ENCODE assay signal across 10 mouse cellular contexts in the genomic region with DNA sequence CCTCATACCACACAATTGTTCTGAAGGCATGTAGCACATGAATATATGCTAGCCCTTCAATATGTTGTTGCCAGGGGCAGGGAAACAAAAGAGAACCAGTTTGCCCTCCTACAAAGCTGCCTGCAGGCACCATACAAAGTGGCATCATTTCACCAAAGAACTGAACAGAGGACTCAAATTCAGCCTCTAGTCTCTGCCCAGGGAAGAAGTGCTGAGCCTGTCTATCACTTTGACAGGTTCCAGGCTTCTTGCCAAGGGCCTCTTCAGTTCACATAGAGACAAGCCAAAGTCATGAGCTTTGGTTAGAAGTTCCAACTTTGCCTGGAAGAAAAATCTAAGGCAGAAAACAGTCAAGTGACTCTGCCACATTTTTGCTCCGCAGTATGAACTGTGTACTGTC.
DNase-seq lines count a peak whose midpoint lies in the region; ATAC-seq and TF ChIP-seq lines count a peak whose summit lies in the region.
"Had no signal": no experiment of that assay in that cellular context is flagged by ENCODE, and none has a peak within 500 bp of the region (broad histone marks: within the 10 kb centered on the region; RNA-seq: fewer than 3 reads in every experiment).

No protein-coding gene starts in this region.

- no peak overlapping the region for H3K4me3 ChIP-seq in lung, embryonic 16.5 days (ENCODE audit: low read length)
- no peak overlapping the region for H3K4me3 ChIP-seq in lung, adult 2 months (replicated peaks; ENCODE audit: extremely low read depth, low read depth, low read length)
- H3K4me3 ChIP-seq in hindbrain, embryonic 10.5 days = no peak overlapping the region
- H3K4me3 ChIP-seq: liver, embryonic 12.5 days had no signal

- WGBS in lung, embryonic 16.5 days = 52% methylated on average over 1 of the region's 1 CpGs
- WGBS in lung, adult 2 months = 69% methylated on average over 1 of the region's 1 CpGs
- 89% methylated on average over 1 of the region's 1 CpGs for WGBS in hindbrain, embryonic 10.5 days

- peak; percentile 45 for ATAC-seq in lung, embryonic 16.5 days (ENCODE audit: low read depth)
- ATAC-seq: liver, embryonic 12.5 days had no signal

- TF ChIP-seq POLR2A in lung, adult 2 months (IDR thresholded peaks at IDR 0.05; ENCODE audit: borderline replicate concordance, extremely low read depth, low read depth, low read length) = no peak

- no peak overlapping the region for H3K9ac ChIP-seq in lung, embryonic 16.5 days (ENCODE audit: low read length)
- H3K9ac ChIP-seq: liver, embryonic 12.5 days had no signal

- no peak overlapping the region for H3K27ac ChIP-seq in lung, embryonic 16.5 days (ENCODE audit: low read length)
- peak overlapping the region; percentile 54; the same call in 1 of the 2 replicates for H3K27ac ChIP-seq in hindbrain, embryonic 10.5 days
- H3K27ac ChIP-seq: liver, embryonic 12.5 days had no signal

- H3K4me1 ChIP-seq in lung, embryonic 16.5 days (replicated peaks; ENCODE audit: control insufficient read depth, insufficient read depth, low read length) = peaks cover 7% of the 10 kb centered on the region
- H3K4me1 ChIP-seq in lung, adult 2 months (ENCODE audit: control insufficient read depth, insufficient read depth, low read length) = no peaks in the 10 kb centered on the region; the same call in 1 of the 2 replicates
- peaks cover 43% of the 10 kb centered on the region for H3K4me1 ChIP-seq in hindbrain, embryonic 10.5 days (replicated peaks)
- H3K4me1 ChIP-seq: liver, embryonic 12.5 days had no signal

- no peaks in the 10 kb centered on the region for H3K9me3 ChIP-seq in lung, embryonic 16.5 days (ENCODE audit: control insufficient read depth, low read length)
- no peaks in the 10 kb centered on the region for H3K9me3 ChIP-seq in hindbrain, embryonic 10.5 days
- H3K9me3 ChIP-seq: liver, embryonic 12.5 days had no signal

- DNase-seq in adrenal gland, postnatal 14 days = peak; percentile 43
- DNase-seq in adrenal gland, postnatal 36 days = no peak
- no peak for DNase-seq in lung, adult 2 months
- no peak for DNase-seq in hindbrain, embryonic 10.5 days (ENCODE audit: low spot score)
- DNase-seq in lung, postnatal 36 days = peak; percentile 35
- no peak for DNase-seq in urinary bladder, postnatal 4 days (ENCODE audit: low spot score in 2 of 2)
- DNase-seq in layer of hippocampus, adult 8-10 months (ENCODE audit: low spot score in 2 of 2) = no peak
- DNase-seq: gastrocnemius, postnatal 14 days had no signal

- H3K27me3 ChIP-seq in lung, embryonic 16.5 days (ENCODE audit: control insufficient read depth, insufficient read depth, low read depth, low read length) = no peaks in the 10 kb centered on the region
- H3K27me3 ChIP-seq in hindbrain, embryonic 10.5 days (ENCODE audit: insufficient read depth, poor library complexity, severe bottlenecking) = no peaks in the 10 kb centered on the region
- H3K27me3 ChIP-seq: liver, embryonic 12.5 days had no signal

- TF ChIP-seq CTCF in lung, adult 2 months (IDR thresholded peaks at IDR 0.05; ENCODE audit: insufficient read depth, low read length) = no peak

- no peak overlapping the region for H3K4me2 ChIP-seq in lung, embryonic 16.5 days (ENCODE audit: low read depth, low read length)
- H3K4me2 ChIP-seq: liver, embryonic 12.5 days had no signal

- no peaks in the 10 kb centered on the region for H3K36me3 ChIP-seq in lung, embryonic 16.5 days (ENCODE audit: control insufficient read depth, insufficient read depth, low read length)
- H3K36me3 ChIP-seq in hindbrain, embryonic 10.5 days = no peaks in the 10 kb centered on the region
- H3K36me3 ChIP-seq: liver, embryonic 12.5 days had no signal

Comparison
In these comparisons a context has a peak if more than half of its experiments do, and no peak if none do; other contexts are left out.
1. DNase-seq: peak in adrenal gland, postnatal 14 days (single experiment) and lung, postnatal 36 days (single experiment); none in adrenal gland, postnatal 36 days (0 of 2), lung, adult 2 months (single experiment), hindbrain, embryonic 10.5 days (single experiment), urinary bladder, postnatal 4 days (0 of 2) and layer of hippocampus, adult 8-10 months (0 of 2).